Mouse (Mus musculus) neural tube, embryonic 13.5 days (tissue): ENCODE measurements around the gene Henmt1. TPM values are rescaled to one million over a fixed set of nuclear protein-coding genes. Genes with fewer than 3 reads are reported as not detected.
A peak's percentile ranks its signal among the peaks of the same experiment; 100 is the strongest.

Source experiments
- ATAC-seq: fragments of 200-750 bp; cut with Nextera tagmentation; 2 replicates; pipeline ENCODE4 v1.8.0; 2017; ENCODE audit warnings: low read depth, mild to moderate bottlenecking, moderate TSS enrichment, moderate library complexity
- H3K27ac ChIP-seq: fragments of 300-500 bp; sonication (generic); replicated peaks from 2 replicates; pipeline ENCODE4 v1.5.1; 2015; ENCODE audit warnings: moderate library complexity, mild to moderate bottlenecking, inconsistent platforms
- H3K27me3 ChIP-seq: fragments of 300-500 bp; sonication (generic); 2 replicates; pipeline ENCODE4 v1.6.1; 2015; ENCODE audit warnings: mild to moderate bottlenecking, inconsistent platforms
- H3K36me3 ChIP-seq: fragments of 300-500 bp; sonication (generic); 2 replicates; pipeline ENCODE4 v1.6.1; 2015; ENCODE audit warnings: mild to moderate bottlenecking, inconsistent platforms
- H3K4me1 ChIP-seq: fragments of 300-500 bp; sonication (generic); replicated peaks from 2 replicates; pipeline ENCODE4 v1.6.1; 2015; ENCODE audit warnings: inconsistent platforms
- H3K4me2 ChIP-seq: fragments of 300-500 bp; sonication (generic); 2 replicates; pipeline ENCODE4 v1.6.1; 2015; ENCODE audit warnings: inconsistent platforms, mild to moderate bottlenecking, moderate library complexity
- H3K4me3 ChIP-seq: fragments of 300-500 bp; sonication (generic); 2 replicates; pipeline ENCODE4 v1.5.1; 2015; ENCODE audit warnings: mild to moderate bottlenecking, inconsistent platforms
- H3K9ac ChIP-seq: fragments of 300-500 bp; sonication (generic); 2 replicates; pipeline ENCODE4 v1.6.1; 2015; ENCODE audit warnings: moderate library complexity, mild to moderate bottlenecking, inconsistent platforms
- H3K9me3 ChIP-seq: fragments of 300-500 bp; sonication (generic); 2 replicates; pipeline ENCODE4 v1.6.1; 2016; ENCODE audit warnings: inconsistent platforms
- WGBS: fragments of 180-500 bp; shearing (Covaris S2); methylation state at CpG from one replicate; pipeline ENCODE4 v1.1.7; 2015; 5-methylcytosine and 5-hydroxymethylcytosine counted together
- polyA plus RNA-seq: library from polyadenylated mRNA; unstranded; fragments of >200 nt; fragmentation: Nextera tagmentation; extraction: Ambion mirVana; gene quantifications from 2 replicates; pipeline ENCODE4 v1.2.1, GENCODE M21; 2015

The Henmt1 gene
- polyA plus RNA-seq, 1 experiment from 2014 or later: 1.7 TPM

DNA sequence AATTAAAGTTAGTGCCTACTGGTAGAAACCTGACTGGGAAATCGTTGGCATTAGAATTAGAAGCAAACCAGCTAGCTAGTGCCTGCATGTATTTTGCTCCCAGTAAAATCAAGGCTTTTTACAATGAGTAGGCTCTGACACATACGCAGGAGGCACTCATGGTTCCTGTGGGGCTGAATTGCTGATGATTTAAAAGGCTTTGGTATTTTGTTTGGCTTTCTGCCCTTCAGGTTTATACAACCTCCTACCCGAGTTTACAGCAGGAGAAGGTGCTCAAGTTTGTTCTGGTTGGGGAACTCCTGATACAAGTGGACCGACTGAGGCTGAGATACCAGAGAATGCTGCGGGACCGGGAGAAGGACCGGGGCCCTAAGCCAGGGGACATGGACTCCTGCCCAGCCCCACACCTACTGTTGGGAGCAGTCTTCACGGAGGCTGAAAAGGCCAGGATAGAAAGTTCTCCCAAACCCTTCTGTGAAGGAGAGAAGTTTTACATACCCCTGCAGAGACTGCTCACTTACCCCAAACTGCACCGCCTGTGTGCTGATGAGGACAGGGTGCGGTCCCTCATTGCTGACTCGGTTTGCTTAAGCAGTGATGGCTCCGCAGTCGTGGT lies 20.1 kb downstream of the Henmt1 start:
- H3K27ac ChIP-seq: no peak overlapping the region
- no peak overlapping the region for H3K4me3 ChIP-seq
- no peaks in the 10 kb centered on the region for H3K9me3 ChIP-seq
- ATAC-seq: no peak
- peaks cover 16% of the 10 kb centered on the region for H3K4me1 ChIP-seq
- no peak overlapping the region for H3K9ac ChIP-seq
- WGBS: 73% methylated on average over 13 of the region's 13 CpGs
- no peak overlapping the region for H3K4me2 ChIP-seq
- H3K27me3 ChIP-seq: no peaks in the 10 kb centered on the region
- no peaks in the 10 kb centered on the region for H3K36me3 ChIP-seq

DNA sequence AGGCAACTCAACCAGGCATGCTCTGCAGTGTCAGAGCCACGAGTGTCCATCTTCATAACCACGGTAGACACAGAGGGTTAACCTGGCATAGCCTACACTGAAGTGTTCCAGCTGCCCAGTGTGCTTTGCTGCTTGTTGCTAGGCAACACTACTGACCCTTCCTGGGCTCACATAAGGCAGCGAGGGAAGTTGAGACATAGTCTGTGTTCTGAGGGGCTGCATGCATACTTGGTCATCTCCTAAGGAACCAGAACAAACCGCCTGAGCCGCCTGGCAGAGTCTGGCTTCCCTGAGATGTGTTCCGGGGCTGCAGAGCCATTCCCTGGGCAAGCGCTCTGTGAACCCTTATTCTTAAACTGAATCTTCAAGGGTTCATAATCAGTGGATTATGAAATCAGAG lies 21.6 kb downstream of the Henmt1 start:
- H3K27ac ChIP-seq: peak overlapping the region; percentile 52

DNA sequence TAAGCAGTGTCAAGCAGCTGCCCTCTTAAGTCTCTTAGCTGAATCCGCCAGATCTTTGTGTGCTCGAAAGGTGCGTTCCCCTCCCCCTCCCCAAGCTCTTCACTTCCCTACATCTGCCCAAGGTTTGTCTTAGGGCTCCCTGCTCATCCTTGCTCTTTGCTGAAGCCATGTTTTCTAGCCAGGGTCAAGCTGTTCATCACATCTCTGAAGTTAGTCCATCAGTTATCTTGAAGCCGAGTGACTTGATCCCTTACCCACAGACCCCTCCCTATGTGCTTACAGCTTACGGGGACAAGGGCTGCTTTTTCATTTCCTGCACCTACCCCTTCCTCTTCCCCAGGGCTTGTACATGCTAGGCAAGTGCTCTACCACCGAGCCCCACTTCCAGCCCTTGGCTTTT lies 22.0 kb downstream of the Henmt1 start:
- H3K4me3 ChIP-seq: peak overlapping the region; percentile 7; the same call in 1 of the 2 replicates
- no peaks in the 10 kb centered on the region for H3K27me3 ChIP-seq
- peak overlapping the region; percentile 52 for H3K27ac ChIP-seq
- H3K36me3 ChIP-seq: no peaks in the 10 kb centered on the region
- peaks cover 16% of the 10 kb centered on the region for H3K4me1 ChIP-seq
- peak overlapping the region; percentile 42 for H3K4me2 ChIP-seq
- 0 out of 2 replicates have a peak overlapping the region, but pooled peaks have one; percentile 35 for H3K9ac ChIP-seq
- no peaks in the 10 kb centered on the region for H3K9me3 ChIP-seq
- ATAC-seq: peak; percentile 68
- 42% methylated on average over 6 of the region's 6 CpGs for WGBS

More for the DNA sequence above, 21.6 kb downstream of the Henmt1 start:
- H3K9me3 ChIP-seq: no peaks in the 10 kb centered on the region
- peak overlapping the region; percentile 35; the same call in 1 of the 2 replicates for H3K9ac ChIP-seq
- no peaks in the 10 kb centered on the region for H3K27me3 ChIP-seq
- H3K36me3 ChIP-seq: no peaks in the 10 kb centered on the region
- H3K4me1 ChIP-seq: peaks cover 16% of the 10 kb centered on the region
- WGBS: 19% methylated on average over 7 of the region's 7 CpGs
- H3K4me3 ChIP-seq: peak overlapping the region; percentile 7; the same call in 1 of the 2 replicates
- peak overlapping the region; percentile 42 for H3K4me2 ChIP-seq
- peak; percentile 94 for ATAC-seq

DNA sequence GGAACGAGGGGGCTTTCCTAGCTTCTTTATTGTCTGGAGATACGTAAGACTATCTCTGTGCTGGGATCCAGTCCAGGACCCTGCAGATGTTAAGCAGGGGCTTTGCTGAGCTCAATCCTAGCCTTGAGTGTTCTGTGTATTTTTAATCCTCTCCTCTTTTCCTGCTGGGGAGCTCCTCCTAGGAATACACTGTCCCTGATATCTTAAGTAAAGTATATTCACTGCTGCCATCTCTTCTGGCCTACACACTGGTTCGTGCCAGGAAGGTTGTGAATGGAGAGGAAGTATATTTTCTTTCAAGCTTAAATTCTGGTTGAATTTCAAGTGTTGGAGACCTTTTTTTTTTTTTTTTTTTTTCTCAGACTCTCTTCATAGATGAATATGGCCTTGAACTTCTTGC lies 23.6 kb downstream of the Henmt1 start:
- Histone ChIP-seq H3K9me3 (no peaks in the 10 kb centered on the region), H3K4me2 (no peak overlapping the region), H3K4me3 (no peak overlapping the region), H3K9ac (no peak overlapping the region), H3K4me1 (peaks cover 16% of the 10 kb centered on the region), H3K27ac (no peak overlapping the region), H3K27me3 (no peaks in the 10 kb centered on the region), H3K36me3 (no peaks in the 10 kb centered on the region)
- WGBS: 85% methylated on average over 3 of the region's 3 CpGs
- ATAC-seq: no peak

DNA sequence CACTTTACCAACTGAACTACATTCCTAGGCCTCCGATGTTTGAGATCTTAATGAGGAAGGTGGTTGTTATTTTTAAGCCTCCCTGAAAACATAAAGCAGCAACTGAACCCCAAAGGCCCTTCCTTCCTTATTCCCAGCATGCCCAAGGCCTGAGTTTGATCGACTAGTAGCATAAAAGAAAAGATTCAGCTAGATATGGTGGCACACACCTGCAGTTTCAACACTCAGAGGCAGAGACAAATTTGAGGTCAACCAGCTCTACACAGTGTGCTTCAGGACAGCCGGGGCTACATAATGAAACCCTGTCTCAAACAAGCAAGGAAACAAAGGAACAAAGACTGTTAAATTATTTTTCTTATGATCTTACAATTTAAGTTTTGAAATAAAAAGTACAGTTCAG lies 24.1 kb downstream of the Henmt1 start:
- Histone ChIP-seq H3K4me2 (no peak overlapping the region), H3K36me3 (no peaks in the 10 kb centered on the region), H3K4me1 (peaks cover 16% of the 10 kb centered on the region), H3K27ac (no peak overlapping the region), H3K27me3 (no peaks in the 10 kb centered on the region), H3K9me3 (no peaks in the 10 kb centered on the region), H3K4me3 (no peak overlapping the region), H3K9ac (no peak overlapping the region)
- no peak for ATAC-seq
- WGBS: 84% methylated on average over 3 of the region's 3 CpGs

DNA sequence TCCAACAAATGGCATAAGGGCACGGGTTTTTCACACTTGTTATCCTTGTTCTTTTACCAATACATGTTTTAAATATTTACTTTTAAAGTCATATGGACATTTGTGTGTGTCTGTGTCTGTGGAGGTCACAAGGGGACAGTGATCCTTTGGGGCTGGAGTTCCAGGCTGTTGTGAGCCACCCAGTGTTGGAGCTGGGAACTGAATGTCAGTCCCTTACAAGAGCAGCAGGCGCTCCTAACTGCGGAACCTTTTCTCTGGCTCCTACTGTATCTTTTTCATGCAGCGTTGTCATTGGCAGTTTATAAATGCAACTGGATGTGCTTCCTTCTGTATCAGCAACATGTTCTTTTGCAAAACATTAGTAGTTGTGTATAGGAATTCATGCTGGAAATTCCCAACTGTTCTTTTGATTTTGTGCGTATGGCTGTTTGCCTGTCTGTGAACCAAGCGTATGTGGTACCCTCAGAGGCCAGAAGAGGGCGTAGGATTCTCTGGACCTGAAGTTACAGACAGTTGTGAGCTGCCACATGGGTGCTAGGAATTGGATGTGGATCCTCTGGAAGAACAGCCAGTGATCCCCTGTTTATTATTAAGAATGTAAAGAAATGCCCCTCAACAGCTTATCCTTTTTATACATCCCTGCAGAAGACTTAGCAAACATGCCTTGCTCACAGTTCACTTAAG lies 24.8 kb downstream of the Henmt1 start:
- Histone ChIP-seq H3K9me3 (no peaks in the 10 kb centered on the region), H3K4me3 (no peak overlapping the region), H3K27ac (no peak overlapping the region), H3K9ac (no peak overlapping the region), H3K27me3 (no peaks in the 10 kb centered on the region), H3K4me2 (no peak overlapping the region), H3K4me1 (peaks cover 16% of the 10 kb centered on the region), H3K36me3 (no peaks in the 10 kb centered on the region)
- 76% methylated on average over 7 of the region's 7 CpGs for WGBS
- ATAC-seq: no peak

DNA sequence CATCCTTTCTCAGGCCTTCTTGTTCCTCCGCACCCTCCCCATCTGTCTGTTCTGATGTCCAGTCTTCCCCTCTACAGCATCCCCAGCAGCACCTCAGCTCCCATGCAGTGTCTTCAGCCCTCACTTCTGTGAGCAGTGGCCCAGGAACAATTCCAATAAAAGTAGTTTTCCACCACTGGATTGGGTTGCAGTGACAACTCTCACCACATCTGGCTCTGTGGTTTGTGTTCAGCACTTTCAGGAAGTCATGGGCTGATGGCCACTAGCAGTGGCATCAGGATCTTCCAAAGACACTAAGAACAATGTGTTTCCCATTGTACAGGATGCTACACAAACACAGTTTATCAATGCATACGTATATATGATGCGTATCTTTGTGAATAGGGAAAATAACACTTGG lies 26.4 kb downstream of the Henmt1 start:
- 96% methylated on average over 3 of the region's 3 CpGs for WGBS
- Histone ChIP-seq H3K27me3 (no peaks in the 10 kb centered on the region), H3K4me3 (no peak overlapping the region), H3K36me3 (peaks cover 9% of the 10 kb centered on the region; the same call in 1 of the 2 replicates), H3K27ac (no peak overlapping the region), H3K9me3 (no peaks in the 10 kb centered on the region), H3K9ac (no peak overlapping the region), H3K4me1 (peaks cover 11% of the 10 kb centered on the region), H3K4me2 (no peak overlapping the region)
- ATAC-seq: no peak

DNA sequence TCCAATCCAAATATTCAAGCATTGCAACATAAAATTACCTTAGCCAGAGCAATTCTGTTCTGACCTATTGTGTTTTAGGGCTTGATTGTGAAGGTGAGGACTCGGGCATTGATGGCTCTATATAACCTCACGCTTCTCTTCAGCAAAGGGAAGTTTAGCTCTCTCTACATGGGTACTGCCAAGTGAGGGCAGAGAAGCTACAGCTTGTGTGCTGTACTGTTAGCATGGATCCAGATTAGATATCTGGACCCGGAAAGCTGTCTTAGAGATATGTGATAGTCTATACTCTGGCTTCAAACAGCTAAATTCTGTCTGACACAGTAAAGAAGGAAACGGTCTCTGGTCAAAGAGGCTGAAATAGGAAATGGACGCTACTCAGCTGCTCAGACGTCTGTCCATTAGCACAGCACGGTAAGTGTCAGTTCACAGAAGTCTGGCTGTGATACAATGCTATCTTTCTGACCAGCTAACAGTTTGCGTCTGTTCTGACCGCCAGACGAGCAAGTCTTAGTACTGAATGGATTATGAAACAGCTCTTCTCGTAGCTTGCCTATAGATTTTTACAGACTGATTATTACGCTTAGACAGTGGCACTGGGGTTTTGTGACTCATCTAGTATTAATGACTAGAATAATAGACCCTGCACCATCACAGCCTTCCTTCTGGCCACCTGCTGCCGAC lies 34.4 kb downstream of the Henmt1 start:
- Histone ChIP-seq H3K27me3 (no peaks in the 10 kb centered on the region), H3K36me3 (peaks cover 67% of the 10 kb centered on the region), H3K4me3 (no peak overlapping the region), H3K9me3 (no peaks in the 10 kb centered on the region), H3K4me2 (no peak overlapping the region), H3K27ac (no peak overlapping the region), H3K9ac (no peak overlapping the region), H3K4me1 (no peaks in the 10 kb centered on the region)
- WGBS: 81% methylated on average over 13 of the region's 13 CpGs
- ATAC-seq: no peak

DNA sequence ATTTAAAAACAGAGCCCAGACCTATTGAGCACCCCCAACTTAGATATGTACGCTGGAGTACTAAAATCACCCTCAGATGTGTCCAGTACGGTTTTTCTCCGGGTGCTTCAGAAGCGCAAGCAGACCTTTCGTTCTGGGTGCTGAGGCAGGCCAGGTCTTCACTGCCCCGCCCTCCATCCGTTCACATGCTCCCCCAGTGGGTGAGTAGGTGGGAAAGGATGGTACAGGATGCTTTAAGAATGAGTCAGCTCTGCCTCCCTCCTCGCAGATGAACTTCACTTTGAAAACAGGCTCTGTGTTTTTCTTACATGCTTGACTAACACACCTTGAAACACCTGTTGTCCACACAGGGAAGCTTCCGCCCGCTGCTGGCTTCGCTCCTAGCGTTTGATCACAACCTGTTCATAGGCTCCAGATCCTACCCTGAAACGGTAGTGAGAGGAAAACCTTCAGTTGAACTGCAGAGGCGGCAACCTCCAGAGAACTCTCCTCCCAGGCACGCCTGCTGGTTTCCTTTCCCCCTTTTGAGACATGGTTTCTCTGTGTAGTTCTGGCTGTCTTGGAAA lies 35.3 kb downstream of the Henmt1 start:
- WGBS: 89% methylated on average over 15 of the region's 15 CpGs
- H3K36me3 ChIP-seq: peaks cover 75% of the 10 kb centered on the region
- H3K4me1 ChIP-seq: no peaks in the 10 kb centered on the region
- H3K9ac ChIP-seq: no peak overlapping the region
- H3K27me3 ChIP-seq: no peaks in the 10 kb centered on the region
- no peak for ATAC-seq
- H3K4me2 ChIP-seq: no peak overlapping the region
- no peak overlapping the region for H3K4me3 ChIP-seq
- H3K27ac ChIP-seq: no peak overlapping the region
- no peaks in the 10 kb centered on the region for H3K9me3 ChIP-seq

DNA sequence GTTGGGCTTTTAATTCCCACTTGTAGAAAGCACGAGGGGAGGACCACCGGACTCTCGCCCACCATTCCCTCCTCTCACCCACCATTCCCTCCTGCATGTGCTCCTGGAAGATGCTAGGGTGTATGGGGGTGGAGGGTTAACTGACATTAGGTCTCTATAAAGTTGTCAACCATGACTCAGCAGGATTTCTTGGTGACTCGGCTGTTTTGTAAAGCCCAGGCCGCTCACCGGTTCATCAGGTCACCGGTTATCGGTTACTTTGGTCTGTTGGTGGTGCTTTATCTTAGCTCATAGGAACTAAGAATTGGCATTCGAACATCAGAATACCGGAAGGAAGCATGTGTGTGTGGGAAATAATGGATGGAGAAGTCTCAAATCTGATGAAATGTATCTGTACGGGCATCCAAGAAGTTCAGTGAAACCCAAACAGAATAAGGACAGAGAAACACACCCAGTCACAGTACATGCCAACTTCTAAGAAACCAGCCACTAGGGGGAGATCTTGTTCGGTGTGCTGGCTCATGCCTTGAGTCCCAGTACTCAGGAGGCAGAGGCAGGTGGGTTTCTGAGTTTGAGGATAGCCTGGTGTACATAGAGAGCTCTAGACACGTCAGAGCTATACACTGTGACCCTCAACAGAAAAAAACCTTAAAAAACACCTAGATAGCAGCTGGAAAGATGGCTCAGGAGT lies 37.8 kb downstream of the Henmt1 start:
- Histone ChIP-seq H3K4me2 (no peak overlapping the region), H3K4me1 (no peaks in the 10 kb centered on the region), H3K36me3 (peaks cover 77% of the 10 kb centered on the region), H3K27ac (no peak overlapping the region), H3K4me3 (no peak overlapping the region), H3K27me3 (no peaks in the 10 kb centered on the region), H3K9ac (no peak overlapping the region), H3K9me3 (no peaks in the 10 kb centered on the region)
- WGBS: 95% methylated on average over 13 of the region's 13 CpGs
- ATAC-seq: no peak

DNA sequence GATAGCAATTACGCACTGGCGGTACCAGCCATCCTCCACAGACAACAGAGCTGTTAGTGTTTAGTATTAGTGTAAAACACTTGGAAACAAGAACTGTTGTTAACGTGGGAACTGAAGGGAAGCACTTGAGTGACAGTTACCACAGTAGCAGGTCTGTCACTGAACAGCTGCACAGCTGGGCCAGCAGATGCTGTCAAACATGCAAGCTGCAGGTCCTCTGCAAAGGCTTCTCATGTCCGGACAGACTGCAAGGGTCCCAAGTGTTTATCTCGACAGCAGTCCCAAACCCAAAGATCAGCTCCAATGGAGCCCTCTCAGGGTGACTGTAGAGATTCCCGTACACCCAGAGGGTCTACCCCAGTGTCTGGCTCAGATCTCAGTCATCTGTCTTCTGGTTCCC lies 42.3 kb downstream of the Henmt1 start:
- no peaks in the 10 kb centered on the region for H3K9me3 ChIP-seq

DNA sequence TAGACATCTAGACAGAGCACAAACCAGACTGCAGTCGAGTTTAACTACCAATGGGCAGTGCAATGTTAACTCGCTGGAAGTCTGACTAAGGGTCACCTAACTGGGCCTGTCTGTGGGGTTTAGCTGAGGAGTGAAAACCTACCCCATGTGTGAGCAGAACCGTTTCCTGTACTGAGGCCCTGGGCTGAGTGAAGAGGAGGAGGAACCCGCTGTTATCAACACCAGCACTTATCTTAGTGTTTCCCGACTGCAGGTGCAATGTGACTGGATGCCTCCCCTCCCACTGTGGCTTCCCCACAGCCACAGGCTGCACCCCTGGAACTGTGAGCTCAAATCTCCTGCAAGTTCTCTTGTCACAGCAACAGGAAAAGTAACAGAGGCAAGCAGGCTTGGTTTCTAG lies 44.3 kb downstream of the Henmt1 start:
- no peaks in the 10 kb centered on the region for H3K27me3 ChIP-seq
- H3K27ac ChIP-seq: no peak overlapping the region
- peaks cover 63% of the 10 kb centered on the region for H3K36me3 ChIP-seq
- H3K9me3 ChIP-seq: no peaks in the 10 kb centered on the region
- WGBS: 80% methylated on average over 5 of the region's 5 CpGs
- no peak overlapping the region for H3K9ac ChIP-seq
- ATAC-seq: no peak
- H3K4me3 ChIP-seq: no peak overlapping the region
- peaks cover 10% of the 10 kb centered on the region for H3K4me1 ChIP-seq
- no peak overlapping the region for H3K4me2 ChIP-seq

More for the DNA sequence above, 42.3 kb downstream of the Henmt1 start:
- H3K9ac ChIP-seq: no peak overlapping the region
- 90% methylated on average over 6 of the region's 6 CpGs for WGBS
- H3K27me3 ChIP-seq: no peaks in the 10 kb centered on the region
- ATAC-seq: no peak
- H3K36me3 ChIP-seq: peaks cover 70% of the 10 kb centered on the region
- H3K27ac ChIP-seq: no peak overlapping the region
- H3K4me1 ChIP-seq: peaks cover 5% of the 10 kb centered on the region
- H3K4me3 ChIP-seq: no peak overlapping the region
- H3K4me2 ChIP-seq: no peak overlapping the region
